Mouse (Mus musculus): ENCODE data around the gene Hrg.

- TF ChIP-seq CTCF (IDR thresholded peaks at IDR 0.05; ENCODE audit: extremely low read depth, insufficient read depth, insufficient read length, insufficient replicate concordance) = no peak
- no peak for TF ChIP-seq POLR2A (IDR thresholded peaks at IDR 0.05; ENCODE audit: low read depth, low read length)
These were observed 10.2 kb downstream of the Hrg start for GRCm38 (mm10) chr16:22961073-22961472.
